Mouse (Mus musculus): ENCODE data around the gene Znrf3. TPM values are rescaled to one million over a fixed set of nuclear protein-coding genes. Genes with fewer than 3 reads are reported as not detected.

Znrf3 gene
- polyA plus RNA-seq, 1 experiment, result 8.2 TPM

DNA sequence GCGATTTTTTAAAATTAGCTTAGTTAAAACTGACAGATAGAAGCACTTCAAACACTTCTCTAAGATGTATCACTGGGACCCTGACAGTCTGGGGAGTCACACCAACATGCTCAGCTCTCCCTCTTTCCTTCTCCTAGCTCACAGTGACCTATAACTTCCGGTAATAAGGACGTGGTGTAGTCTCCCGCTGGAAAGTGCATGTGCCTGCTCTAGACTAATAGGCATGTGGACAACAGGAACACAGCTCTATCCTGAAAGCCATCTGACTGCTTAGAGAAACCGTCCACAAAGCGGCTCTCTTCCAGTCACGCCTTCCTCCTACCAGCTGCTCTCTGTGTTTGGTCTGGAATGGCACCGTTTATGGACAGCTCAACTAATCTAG, 199.9 kb downstream of the Znrf3 start:
- peak; percentile 45 to 58 for DNase-seq (ENCODE audit: extremely low spot score in 1 of 2, low spot score in 1 of 2)

DNA sequence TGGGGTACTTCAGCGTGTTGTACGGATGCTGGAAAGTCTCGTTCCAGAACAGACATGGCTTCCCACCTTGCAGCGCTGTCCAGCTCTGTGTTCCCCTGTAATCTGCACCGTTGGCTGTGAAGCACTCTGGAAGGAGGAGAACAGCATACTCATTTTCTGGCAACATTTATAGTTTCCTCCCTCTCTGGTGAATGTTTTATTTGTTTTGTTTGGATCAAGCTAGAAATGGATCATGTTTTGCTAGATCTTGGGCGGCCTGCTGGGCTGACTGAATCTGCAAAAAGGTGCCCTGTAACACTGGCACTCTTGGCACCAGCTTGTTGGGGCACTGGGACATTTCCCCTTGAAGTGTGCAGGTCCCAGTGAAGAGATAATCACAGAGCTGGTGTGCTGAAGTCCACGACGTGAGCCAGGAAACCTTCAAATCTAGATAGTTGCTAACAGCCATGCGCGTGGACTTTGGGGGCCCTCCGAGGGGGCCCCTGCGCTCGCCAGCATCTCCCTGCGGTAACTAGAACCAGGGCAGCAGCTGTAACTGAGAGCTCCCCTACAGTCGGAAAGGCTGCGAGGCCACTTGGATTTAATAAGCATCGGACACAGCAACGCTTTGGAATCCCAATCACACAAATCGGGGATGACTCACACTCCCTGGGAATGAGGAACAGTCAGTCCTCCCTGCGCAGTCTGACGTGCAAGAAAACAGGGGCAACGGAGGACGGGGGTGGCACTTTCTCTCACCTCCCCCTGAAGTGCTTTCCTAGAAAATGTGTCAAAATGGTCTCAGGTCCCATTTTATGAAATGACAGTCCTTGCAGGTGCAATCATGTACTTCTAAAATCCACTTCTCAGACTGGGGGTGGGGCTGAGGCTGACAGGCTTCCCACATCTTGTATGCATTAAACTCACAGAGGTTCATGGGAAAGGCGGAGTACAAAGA, 200.6 kb downstream of the Znrf3 start:
- peak; percentile 72 to 82 for DNase-seq (ENCODE audit: extremely low spot score in 1 of 2, low spot score in 1 of 2)

- no peak for DNase-seq (ENCODE audit: extremely low spot score in 1 of 2, low spot score in 1 of 2)
Measured at GRCm38 (mm10) chr11:5243208-5243607, 201.4 kb downstream of the Znrf3 start.

DNA sequence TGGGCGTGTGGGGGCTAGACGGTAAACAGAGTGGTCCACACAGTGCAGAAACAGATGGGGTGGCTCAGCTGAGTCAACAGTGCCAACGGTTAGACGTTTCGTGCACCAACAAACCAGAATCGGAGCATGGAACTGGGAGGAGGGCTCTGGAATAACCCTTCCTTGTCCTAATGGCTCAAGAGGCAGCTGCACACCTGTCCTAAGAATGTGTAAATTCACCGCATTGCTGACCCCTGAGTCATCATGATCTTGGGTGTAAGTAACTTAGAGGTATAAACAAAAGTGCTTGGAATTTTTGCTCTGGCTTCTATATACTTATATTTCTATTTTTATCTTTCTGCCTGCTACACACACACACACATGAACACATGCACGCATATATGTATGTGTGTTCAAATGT, 202.5 kb downstream of the Znrf3 start:
- DNase-seq (ENCODE audit: extremely low spot score in 1 of 2, low spot score in 1 of 2), result no peak

- DNase-seq (ENCODE audit: extremely low spot score in 1 of 2, low spot score in 1 of 2), result no peak
Measured at GRCm38 (mm10) chr11:5239706-5240690, 204.6 kb downstream of the Znrf3 start.

Other genes starting within 250 kb of the Znrf3 start
- 11.6 and 12.7 TPM in 2 replicates for gene Kremen1, start 183.3 kb downstream of the Znrf3 start, polyA plus RNA-seq (2012; rRNA removed)
- gene Xbp1, start 75.8 kb upstream of the Znrf3 start, polyA plus RNA-seq (2012; rRNA removed), result 59.8 and 68.6 TPM in 2 replicates
- gene Ccdc117, start 97.3 kb upstream of the Znrf3 start, polyA plus RNA-seq (2012; rRNA removed), result 10.8 and 11.1 TPM in 2 replicates
- not detected in 2 replicates for gene Ankrd36, start 124.8 kb upstream of the Znrf3 start, polyA plus RNA-seq (2012; rRNA removed)

Measured in frontal cortex, adult 2 months (tissue).